Mouse (Mus musculus): ENCODE results near the gene Slfn5.

DNA sequence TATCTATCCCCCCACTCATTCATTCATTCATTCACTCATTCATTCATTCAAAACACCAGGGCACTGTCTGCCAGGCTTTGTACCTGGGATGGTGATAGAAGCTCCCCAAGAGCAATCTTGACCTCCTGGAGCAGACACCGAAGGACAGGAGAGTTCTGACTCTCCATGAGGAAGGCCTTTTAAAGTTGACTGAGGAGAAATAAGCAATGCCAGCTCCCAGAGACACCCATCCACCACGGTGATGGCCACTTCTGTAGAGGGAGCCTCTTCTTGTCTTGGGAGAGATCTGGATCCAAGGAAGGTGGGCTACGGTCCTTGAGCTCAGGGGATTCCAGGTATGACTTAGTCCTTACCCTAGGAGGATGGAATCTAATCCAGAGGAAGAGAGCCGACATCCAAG lies 40.9 kb upstream of the Slfn5 start, which contains the start of gene Unc45b:
- no peak for TF ChIP-seq CTCF (IDR thresholded peaks at IDR 0.05; ENCODE audit: extremely low read depth, insufficient read depth, insufficient read length, insufficient replicate concordance)
- TF ChIP-seq POLR2A (IDR thresholded peaks at IDR 0.05; ENCODE audit: low read depth, low read length): no peak

Measured in spleen, adult 2 months (tissue).